10 mouse cellular contexts compared by ENCODE assay signal in the genomic region with DNA sequence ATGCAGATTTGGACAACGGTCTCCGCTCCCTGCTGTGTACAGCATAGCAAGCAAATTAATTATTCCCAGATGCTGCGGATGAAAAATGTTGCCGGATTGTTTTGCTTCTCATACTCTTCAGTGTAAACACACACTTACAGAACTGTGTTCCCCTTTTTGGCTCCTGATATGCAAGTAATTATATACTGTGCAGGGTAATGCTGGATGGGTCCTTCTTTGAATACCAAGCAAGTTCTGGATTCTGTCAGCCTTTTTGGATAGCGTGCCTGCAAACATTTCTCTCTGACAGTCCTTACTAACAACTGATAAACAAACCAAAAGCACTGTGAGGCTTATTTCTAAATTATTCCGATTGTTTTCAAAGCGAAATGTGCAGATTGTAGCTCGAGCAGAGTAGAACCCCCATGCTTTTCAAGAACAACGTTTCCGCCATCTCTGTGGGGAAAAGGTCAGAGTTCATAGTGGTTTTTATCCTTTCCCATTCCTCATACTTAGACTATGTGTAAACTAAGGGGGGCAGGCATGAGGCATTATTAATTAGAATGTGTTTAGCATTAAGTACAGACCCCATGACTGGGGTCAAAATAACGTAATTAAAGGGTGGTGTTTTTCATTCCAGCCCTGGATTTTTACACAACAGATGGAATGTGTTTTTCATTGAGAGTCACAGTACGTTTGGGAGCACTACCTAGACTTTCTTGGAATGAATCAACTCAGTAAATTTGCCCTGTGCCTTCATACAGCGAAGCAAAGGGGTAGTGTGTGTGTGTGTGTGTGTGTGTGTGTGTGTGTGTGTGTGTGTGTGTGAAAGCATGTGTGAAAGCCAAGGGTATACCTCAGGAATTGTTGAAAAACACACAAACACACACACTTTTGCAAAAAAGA. TPM values are rescaled to one million over a fixed set of nuclear protein-coding genes. Genes with fewer than 3 reads are reported as not detected.
DNase-seq lines count a peak whose midpoint lies in the region; ATAC-seq and TF ChIP-seq lines count a peak whose summit lies in the region.
"Had no signal": no experiment of that assay in that cellular context is flagged by ENCODE, and none has a peak within 500 bp of the region (broad histone marks: within the 10 kb centered on the region; RNA-seq: fewer than 3 reads in every experiment).

No protein-coding gene starts in this region.

- no peaks in the 10 kb centered on the region for H3K27me3 ChIP-seq in heart, embryonic 16.5 days (ENCODE audit: control insufficient read depth, insufficient read depth, low read length)
- no peaks in the 10 kb centered on the region for H3K27me3 ChIP-seq in heart, embryonic 10.5 days (ENCODE audit: insufficient read depth, poor library complexity, severe bottlenecking)
- no peaks in the 10 kb centered on the region for H3K27me3 ChIP-seq in hindbrain, embryonic 12.5 days
- no peaks in the 10 kb centered on the region for H3K27me3 ChIP-seq in midbrain, embryonic 15.5 days (replicated peaks)

- no peak overlapping the region for H3K4me3 ChIP-seq in heart, embryonic 16.5 days (ENCODE audit: low read length)
- no peak overlapping the region for H3K4me3 ChIP-seq in heart, embryonic 10.5 days
- H3K4me3 ChIP-seq in hindbrain, embryonic 12.5 days, result no peak overlapping the region
- no peak overlapping the region for H3K4me3 ChIP-seq in midbrain, embryonic 15.5 days

- H3K36me3 ChIP-seq in heart, embryonic 16.5 days (ENCODE audit: control insufficient read depth, insufficient read depth), result no peaks in the 10 kb centered on the region
- no peaks in the 10 kb centered on the region for H3K36me3 ChIP-seq in heart, embryonic 10.5 days
- no peaks in the 10 kb centered on the region for H3K36me3 ChIP-seq in hindbrain, embryonic 12.5 days
- no peaks in the 10 kb centered on the region for H3K36me3 ChIP-seq in midbrain, embryonic 15.5 days (replicated peaks)

- TF ChIP-seq POLR2A in brain, embryonic 14.5 days (IDR thresholded peaks at IDR 0.05; ENCODE audit: borderline replicate concordance, extremely low read depth, insufficient read depth, insufficient read length, poor library complexity, severe bottlenecking), result no peak

- TF ChIP-seq CTCF in brain, embryonic 14.5 days (IDR thresholded peaks at IDR 0.05; ENCODE audit: borderline replicate concordance, extremely low read depth, insufficient read depth, insufficient read length), result no peak

- H3K9me3 ChIP-seq in heart, embryonic 16.5 days (replicated peaks; ENCODE audit: control insufficient read depth, low read length), result no peaks in the 10 kb centered on the region
- no peaks in the 10 kb centered on the region for H3K9me3 ChIP-seq in heart, embryonic 10.5 days
- no peaks in the 10 kb centered on the region for H3K9me3 ChIP-seq in hindbrain, embryonic 12.5 days (replicated peaks)
- H3K9me3 ChIP-seq in midbrain, embryonic 15.5 days, result no peaks in the 10 kb centered on the region

- H3K4me1 ChIP-seq in heart, embryonic 16.5 days (ENCODE audit: control insufficient read depth, insufficient read depth, low read length), result peaks cover 5% of the 10 kb centered on the region; the same call in 1 of the 2 replicates
- peaks cover 4% of the 10 kb centered on the region; the same call in 1 of the 2 replicates for H3K4me1 ChIP-seq in heart, embryonic 10.5 days
- H3K4me1 ChIP-seq in hindbrain, embryonic 12.5 days, result peaks cover 23% of the 10 kb centered on the region
- H3K4me1 ChIP-seq in midbrain, embryonic 15.5 days, result peaks cover 18% of the 10 kb centered on the region

- 0 out of 2 replicates have a peak overlapping the region, but pooled peaks have one; percentile 27 for H3K27ac ChIP-seq in heart, embryonic 16.5 days (ENCODE audit: low read length)
- H3K27ac ChIP-seq in heart, embryonic 10.5 days, result no peak overlapping the region
- H3K27ac ChIP-seq in hindbrain, embryonic 12.5 days, result peak overlapping the region; percentile 74
- peak overlapping the region; percentile 38; the same call in 1 of the 2 replicates for H3K27ac ChIP-seq in midbrain, embryonic 15.5 days

- WGBS in heart, embryonic 16.5 days, result 52% methylated on average over 13 of the region's 13 CpGs
- 65% methylated on average over 13 of the region's 13 CpGs for WGBS in heart, embryonic 10.5 days
- 20% methylated on average over 13 of the region's 13 CpGs for WGBS in hindbrain, embryonic 12.5 days
- 20% methylated on average over 13 of the region's 13 CpGs for WGBS in midbrain, embryonic 15.5 days

- H3K4me2 ChIP-seq in heart, embryonic 16.5 days (ENCODE audit: low read depth, low read length), result no peak overlapping the region
- H3K4me2 ChIP-seq in hindbrain, embryonic 12.5 days (replicated peaks), result no peak overlapping the region
- no peak overlapping the region for H3K4me2 ChIP-seq in midbrain, embryonic 15.5 days

- no peak for ATAC-seq in heart, embryonic 16.5 days (replicated peaks; ENCODE audit: extremely low read depth, insufficient read depth, low FRiP score)
- peak; percentile 65 for ATAC-seq in hindbrain, embryonic 12.5 days (ENCODE audit: low FRiP score)
- ATAC-seq in midbrain, embryonic 15.5 days (replicated peaks), result peak; percentile 72; the same call in 1 of the 2 replicates

- no peak for DNase-seq in heart, embryonic 10.5 days (ENCODE audit: low spot score)
- DNase-seq in brain, embryonic 14.5 days (ENCODE audit: low read depth), result peak; percentile 72
- no peak for DNase-seq in c-Kit-positive CD71-positive TER-119-positive erythroid progenitor cells, embryonic 14.5 days (ENCODE audit: low spot score)
- DNase-seq in spleen, postnatal 36 days (ENCODE audit: low spot score in 2 of 2), result no peak
- DNase-seq in left cerebral cortex, postnatal 4 days, result no peak
- DNase-seq: lung, adult 18-20 months; thymus, postnatal 4 days had no signal

- intact Hi-C loops in left cerebral cortex, postnatal 4 days (cut with DNase I), result no loop called here

- no peak overlapping the region for H3K9ac ChIP-seq in heart, embryonic 16.5 days (ENCODE audit: low read length)
- no peak overlapping the region for H3K9ac ChIP-seq in hindbrain, embryonic 12.5 days
- no peak overlapping the region for H3K9ac ChIP-seq in midbrain, embryonic 15.5 days

RNA-seq across cellular contexts. Expression of gene Ehbp1, which starts 5.8 kb away (rescaled TPM):
- polyA plus RNA-seq in heart, embryonic 16.5 days (2015; fragmentation: Nextera tagmentation; extraction: Ambion mirVana), result 55.3 and 55.8 TPM in 2 replicates
- polyA plus RNA-seq in heart, embryonic 10.5 days (2016; fragmentation: Nextera tagmentation; extraction: Ambion mirVana), result 10.6 and 14.1 TPM in 2 replicates
- 29.2 and 42.8 TPM in 2 replicates for polyA plus RNA-seq in brain, embryonic 14.5 days (2012; rRNA removed)
- polyA plus RNA-seq in hindbrain, embryonic 12.5 days (2016; fragmentation: Nextera tagmentation; extraction: Ambion mirVana), result 19.6 and 20.4 TPM in 2 replicates
- polyA plus RNA-seq in midbrain, embryonic 15.5 days (2015; fragmentation: Nextera tagmentation; extraction: Ambion mirVana), result 23.2 and 26.1 TPM in 2 replicates
- total RNA-seq in left cerebral cortex, postnatal 4 days (2021), result 10 to 100 TPM; 82.4 to 90.3 TPM
